Mouse (Mus musculus): Measurements from ENCODE around the gene Timm17b.

Gene Timm17b

GRCm38 (mm10) chrX:7922032-7922431, 22.9 kb downstream of the Timm17b start:
- no peak for DNase-seq

GRCm38 (mm10) chrX:7926266-7926665, 27.1 kb downstream of the Timm17b start:
- no peak for DNase-seq

- DNase-seq: no peak
Measured at GRCm38 (mm10) chrX:7927116-7927515, 28.0 kb downstream of the Timm17b start.

- DNase-seq: no peak
Measured at GRCm38 (mm10) chrX:7928270-7928790, 29.2 kb downstream of the Timm17b start, which contains the start of gene Eras. Gene Eras (minus strand): TSS chrX:7928607.

GRCm38 (mm10) chrX:7936874-7937273, 37.7 kb downstream of the Timm17b start:
- no peak for DNase-seq

GRCm38 (mm10) chrX:7937667-7938066, 38.5 kb downstream of the Timm17b start:
- DNase-seq: no peak

- no peak for DNase-seq
Measured at GRCm38 (mm10) chrX:7945618-7946017, 46.5 kb downstream of the Timm17b start.

GRCm38 (mm10) chrX:7947108-7947899, 48.1 kb downstream of the Timm17b start, which contains the start of gene Hdac6:
Gene Hdac6 (minus strand): TSS chrX:7947889.
- no peak for DNase-seq

GRCm38 (mm10) chrX:7947900-7948492, 48.8 kb downstream of the Timm17b start:
- DNase-seq: peak; percentile 87

- DNase-seq: no peak
Measured at GRCm38 (mm10) chrX:7950091-7950490, 50.9 kb downstream of the Timm17b start.

Measured in cerebellum, adult 8-10 months (tissue).